In the genomic region with DNA sequence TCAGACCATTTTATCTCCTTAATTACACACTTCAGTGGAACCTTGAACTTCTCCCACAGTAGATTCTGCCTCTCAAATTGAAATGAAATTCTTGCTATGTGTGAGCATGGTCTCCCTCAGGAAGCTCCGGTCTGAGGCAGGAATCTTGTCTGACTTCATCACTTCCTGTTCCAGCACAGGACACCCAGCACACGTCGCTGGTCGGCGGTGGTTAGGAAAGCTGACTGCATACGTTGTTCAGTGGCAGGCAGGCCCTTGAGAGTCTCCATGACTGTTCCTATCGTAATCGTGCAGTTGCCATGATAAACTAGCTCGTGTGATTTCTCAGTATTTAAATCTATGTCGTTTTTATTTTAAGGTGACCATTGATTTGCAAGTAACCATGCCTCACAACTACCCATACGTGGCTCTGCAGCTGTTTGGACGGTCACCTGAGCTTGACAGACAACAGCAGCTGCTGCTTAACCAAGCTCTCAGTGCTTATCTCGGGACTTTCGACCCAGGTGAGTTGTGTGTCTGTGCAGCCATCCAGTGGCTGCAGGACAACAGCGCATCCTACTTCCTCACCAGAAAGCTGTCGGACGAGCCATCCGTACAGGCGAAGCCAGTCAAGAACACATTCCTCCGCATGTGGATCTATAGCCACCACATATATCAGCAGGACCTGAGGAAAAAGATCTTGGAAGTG, we compare ENCODE assay signal across 15 mouse cellular contexts. TPM values are rescaled to one million over a fixed set of nuclear protein-coding genes. Genes with fewer than 3 reads are reported as not detected.
DNase-seq lines count a peak whose midpoint lies in the region; ATAC-seq and TF ChIP-seq lines count a peak whose summit lies in the region.
"Had no signal": no experiment of that assay in that cellular context is flagged by ENCODE, and none has a peak within 500 bp of the region (broad histone marks: within the 10 kb centered on the region; RNA-seq: fewer than 3 reads in every experiment).

No protein-coding gene starts in this region.

- 60% methylated on average over 20 of the region's 20 CpGs for WGBS in heart, embryonic 13.5 days
- WGBS in lung, embryonic 14.5 days: 68% methylated on average over 20 of the region's 20 CpGs
- WGBS in small intestine, adult 2 months: 49% methylated on average over 20 of the region's 20 CpGs

- DNase-seq in heart, postnatal 25 days (ENCODE audit: low spot score): no peak
- DNase-seq in lung, embryonic 14.5 days: peak; percentile 28
- DNase-seq in lung, adult 18-20 months: no peak
- peak; percentile 14 for DNase-seq in R1 (ENCODE audit: low read depth, low spot score)
- DNase-seq in left cerebral cortex, postnatal 36 days (ENCODE audit: low spot score in 2 of 2): no peak
- DNase-seq in gastrocnemius, adult 8-10 months (ENCODE audit: low spot score in 2 of 2): no peak

- no peak for ATAC-seq in heart, embryonic 13.5 days (ENCODE audit: extremely low read depth, insufficient number of reproducible peaks, low FRiP score, low TSS enrichment)
- no peak for ATAC-seq in lung, embryonic 14.5 days (ENCODE audit: insufficient read depth)

- H3K9ac ChIP-seq in heart, embryonic 13.5 days: no peak overlapping the region
- H3K9ac ChIP-seq in lung, embryonic 14.5 days: no peak overlapping the region
- H3K9ac ChIP-seq: hindbrain, embryonic 13.5 days; limb, embryonic 12.5 days; liver, embryonic 13.5 days; midbrain, embryonic 12.5 days had no signal

- peaks cover 15% of the 10 kb centered on the region for H3K36me3 ChIP-seq in heart, embryonic 13.5 days
- 0 out of 2 replicates have a peak, but pooled peaks cover 7% of the 10 kb centered on the region for H3K36me3 ChIP-seq in lung, embryonic 14.5 days (ENCODE audit: insufficient read depth)
- H3K36me3 ChIP-seq in small intestine, adult 2 months (ENCODE audit: control insufficient read depth, insufficient read depth, low read length): peaks cover 2% of the 10 kb centered on the region

- no peaks in the 10 kb centered on the region for H3K9me3 ChIP-seq in heart, embryonic 13.5 days
- no peaks in the 10 kb centered on the region for H3K9me3 ChIP-seq in lung, embryonic 14.5 days (ENCODE audit: low read depth, low read length)
- H3K9me3 ChIP-seq: embryonic facial prominence, embryonic 10.5 days; heart, embryonic 10.5 days; hindbrain, embryonic 13.5 days; limb, embryonic 12.5 days; liver, embryonic 13.5 days; midbrain, embryonic 12.5 days had no signal

- no peaks in the 10 kb centered on the region for H3K27me3 ChIP-seq in heart, embryonic 13.5 days (replicated peaks)
- no peaks in the 10 kb centered on the region for H3K27me3 ChIP-seq in lung, embryonic 14.5 days (ENCODE audit: insufficient read depth, low read length)
- H3K27me3 ChIP-seq in small intestine, adult 2 months (ENCODE audit: control insufficient read depth, insufficient read depth, low read length): no peaks in the 10 kb centered on the region
- H3K27me3 ChIP-seq: hindbrain, embryonic 13.5 days; liver, embryonic 13.5 days; midbrain, embryonic 12.5 days had no signal

- H3K27ac ChIP-seq in heart, embryonic 13.5 days (replicated peaks): 0 out of 2 replicates have a peak overlapping the region, but pooled peaks have one; percentile 8
- H3K27ac ChIP-seq in lung, embryonic 14.5 days (ENCODE audit: low read depth): no peak overlapping the region
- H3K27ac ChIP-seq in small intestine, adult 2 months (ENCODE audit: insufficient read depth, low read depth, low read length): no peak overlapping the region
- H3K27ac ChIP-seq: embryonic facial prominence, embryonic 10.5 days; heart, embryonic 10.5 days; hindbrain, embryonic 13.5 days; limb, embryonic 12.5 days; liver, embryonic 13.5 days; macrophage; midbrain, embryonic 12.5 days had no signal

- intact Hi-C loops in heart, postnatal 25 days (cut with DNase I): loop anchor here (2.0 kb wide), 1 partner anchor 107 kb away; the partner anchor contains the start of gene Dop1a
- intact Hi-C loops in left cerebral cortex, postnatal 36 days (cut with DNase I): loop anchor here (2.0 kb wide), 1 partner anchor 109 kb away; the partner anchor contains the start of gene Ube2cbp

- H3K4me2 ChIP-seq in heart, embryonic 13.5 days: no peak overlapping the region
- no peak overlapping the region for H3K4me2 ChIP-seq in lung, embryonic 14.5 days

- H3K4me3 ChIP-seq in heart, embryonic 13.5 days: no peak overlapping the region
- no peak overlapping the region for H3K4me3 ChIP-seq in lung, embryonic 14.5 days (ENCODE audit: low read depth, low read length)
- no peak overlapping the region for H3K4me3 ChIP-seq in small intestine, adult 2 months (ENCODE audit: low read depth, low read length)

- peaks cover 22% of the 10 kb centered on the region for H3K4me1 ChIP-seq in heart, embryonic 13.5 days
- H3K4me1 ChIP-seq in lung, embryonic 14.5 days (ENCODE audit: insufficient read depth): 0 out of 2 replicates have a peak, but pooled peaks cover 3% of the 10 kb centered on the region
- H3K4me1 ChIP-seq in small intestine, adult 2 months (ENCODE audit: control insufficient read depth, insufficient read depth, insufficient read length, low read length): peaks cover 13% of the 10 kb centered on the region

- TF ChIP-seq CTCF in lung, embryonic 14.5 days (IDR thresholded peaks at IDR 0.05; ENCODE audit: low read depth): no peak
- peak; percentile 35; the same call in 1 of the 2 replicates for TF ChIP-seq CTCF in small intestine, adult 2 months (IDR thresholded peaks at IDR 0.05; ENCODE audit: extremely low read depth, insufficient read length, insufficient replicate concordance, low read depth, low read length)

- no peak for TF ChIP-seq POLR2A in small intestine, adult 2 months (IDR thresholded peaks at IDR 0.05; ENCODE audit: low read depth, low read length)

RNA-seq across cellular contexts. Expression of gene Rwdd2a, which starts 2.0 kb away (rescaled TPM):
- polyA plus RNA-seq in heart, embryonic 13.5 days (2015; fragmentation: Nextera tagmentation; extraction: Ambion mirVana): 3.9 and 4.1 TPM in 2 replicates
- under 1 TPM; 0.39 to 0.59 TPM for total RNA-seq in heart, postnatal 25 days (2021)
- 4.1 and 5.3 TPM in 2 replicates for polyA plus RNA-seq in lung, embryonic 14.5 days (2014; fragmentation: Nextera tagmentation; extraction: Ambion mirVana)
- 1.0 and 1.1 TPM in 2 replicates for polyA plus RNA-seq in small intestine, adult 2 months (2012; rRNA removed)
- total RNA-seq in left cerebral cortex, postnatal 36 days (2021): 10 to 100 TPM; 26.0 to 27.9 TPM
- under 1 TPM in 2 of 4 experiments, not detected in 2; 0.22 to 0.36 TPM for total RNA-seq in gastrocnemius, adult 8-10 months (2022)

RNA-seq across cellular contexts. Expression of gene Pgm3, which starts 2.1 kb away (rescaled TPM):
- 21.6 and 23.4 TPM in 2 replicates for polyA plus RNA-seq in heart, embryonic 13.5 days (2015; fragmentation: Nextera tagmentation; extraction: Ambion mirVana)
- total RNA-seq in heart, postnatal 25 days (2021): 1 to 10 TPM; 7.0 to 7.5 TPM
- polyA plus RNA-seq in lung, embryonic 14.5 days (2014; fragmentation: Nextera tagmentation; extraction: Ambion mirVana): 35.1 and 37.7 TPM in 2 replicates
- polyA plus RNA-seq in small intestine, adult 2 months (2012; rRNA removed): 2.5 and 6.4 TPM in 2 replicates
- total RNA-seq in left cerebral cortex, postnatal 36 days (2021): 10 to 100 TPM; 18.0 to 18.3 TPM
- 1 to 10 TPM; 3.5 to 5.3 (median 4.0) TPM for total RNA-seq in gastrocnemius, adult 8-10 months (2022)

Comparison
In these comparisons a context has a peak if more than half of its experiments do, and no peak if none do; other contexts are left out.
1. DNase-seq: peak in lung, embryonic 14.5 days (single experiment) and R1 (single experiment); none in heart, postnatal 25 days (single experiment), lung, adult 18-20 months (0 of 2), left cerebral cortex, postnatal 36 days (0 of 2) and gastrocnemius, adult 8-10 months (0 of 2).
2. RNA of gene Rwdd2a, which starts 2.0 kb away (total RNA-seq): 26.0 to 27.9 TPM in left cerebral cortex, postnatal 36 days; 0.39 to 0.59 TPM in heart, postnatal 25 days and 0.22 to 0.36 TPM in gastrocnemius, adult 8-10 months; every median in the first group is over 10 times any median in the second.